Mouse (Mus musculus) heart, adult 18-20 months (tissue): ENCODE results near the gene Siva1. TPM values are rescaled to one million over a fixed set of nuclear protein-coding genes. Genes with fewer than 3 reads are reported as not detected.

Source experiments
- DNase-seq, 2 experiments: peaks; one replicate each; pipeline ENCODE4 v3.0.0; 2021 to 2022; ENCODE audit warnings: mixed read lengths in 1 of 2
- total RNA-seq, 2 experiments: library from RNA; stranded (reverse); gene quantifications; 2 replicates each; pipeline ENCODE4 v1.2.3; 2021

Siva1 gene
- total RNA-seq, 2 experiments from 2014 or later: 31.7 to 35.2 TPM

GRCm38 (mm10) chr12:112621900-112622299 is 22.6 kb upstream of the Siva1 start:
- DNase-seq: no peak

DNA sequence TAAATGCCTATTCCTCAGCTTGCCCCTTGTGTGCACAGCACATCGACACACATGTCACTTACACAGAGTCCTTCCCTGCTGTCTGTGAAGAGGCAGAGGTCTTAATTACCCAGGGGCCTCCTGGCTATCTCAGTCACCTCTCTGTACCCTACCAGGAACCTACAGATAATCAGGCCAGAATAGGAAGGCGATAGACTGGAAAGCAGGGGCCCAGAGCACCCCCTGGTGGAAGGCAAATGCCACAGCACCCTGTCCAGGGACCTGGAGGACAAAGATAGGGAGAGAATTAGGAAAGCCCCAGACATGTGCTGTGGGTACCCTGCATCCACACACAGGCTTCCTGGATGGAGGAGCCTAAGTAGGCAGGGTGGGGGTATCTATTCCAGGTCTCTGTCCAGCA is 20.7 kb upstream of the Siva1 start:
- DNase-seq: peak; percentile 60 to 85

DNA sequence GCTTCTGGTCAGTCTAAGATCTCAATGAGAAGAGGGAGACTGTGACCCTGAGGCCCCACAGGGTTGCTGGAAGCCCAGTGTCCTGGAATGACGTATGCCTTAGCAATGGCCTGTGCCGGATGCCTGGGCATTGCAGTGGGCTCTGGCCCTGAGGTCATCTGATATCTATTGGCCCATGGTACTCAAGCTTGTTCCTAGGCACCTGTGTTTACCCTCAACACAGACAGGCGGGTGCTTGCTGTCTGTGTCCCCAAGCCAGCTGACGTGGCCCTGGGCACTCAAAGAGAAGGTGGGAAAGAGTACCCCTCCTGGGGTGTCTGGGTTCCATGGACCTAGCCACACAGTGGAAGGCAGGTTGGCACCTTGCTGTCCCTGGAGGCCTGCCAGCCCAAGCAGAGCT is 18.8 kb upstream of the Siva1 start:
- peak in 1 of 2 experiments; percentile 22 for DNase-seq

GRCm38 (mm10) chr12:112626455-112626854 is 18.0 kb upstream of the Siva1 start:
- DNase-seq: peak in 1 of 2 experiments; percentile 10

- DNase-seq: no peak
These were observed 17.2 kb upstream of the Siva1 start for GRCm38 (mm10) chr12:112627097-112627881.

GRCm38 (mm10) chr12:112628197-112628596 is 16.3 kb upstream of the Siva1 start:
- DNase-seq: no peak

- DNase-seq: peak; percentile 77 to 83
These were observed 15.4 kb upstream of the Siva1 start for GRCm38 (mm10) chr12:112628928-112629721.

DNA sequence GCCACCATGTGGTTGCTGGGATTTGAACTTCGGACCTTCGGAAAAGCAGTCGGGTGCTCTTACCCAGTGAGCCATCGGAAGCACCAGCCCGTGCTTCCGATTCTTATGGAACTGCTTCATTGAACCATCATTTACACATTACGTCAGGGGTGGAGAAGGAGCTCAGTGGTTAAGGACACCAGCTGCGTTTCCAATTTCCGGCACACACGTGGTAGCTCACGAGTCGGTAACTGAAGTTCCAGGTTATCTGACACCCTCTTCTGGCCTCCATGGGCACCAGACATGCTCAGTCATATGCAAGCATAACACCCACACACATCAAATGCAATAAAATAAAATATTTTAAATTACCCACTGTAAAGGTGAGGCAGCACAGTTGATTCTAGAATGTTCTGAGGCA is 14.4 kb upstream of the Siva1 start:
- no peak for DNase-seq

DNA sequence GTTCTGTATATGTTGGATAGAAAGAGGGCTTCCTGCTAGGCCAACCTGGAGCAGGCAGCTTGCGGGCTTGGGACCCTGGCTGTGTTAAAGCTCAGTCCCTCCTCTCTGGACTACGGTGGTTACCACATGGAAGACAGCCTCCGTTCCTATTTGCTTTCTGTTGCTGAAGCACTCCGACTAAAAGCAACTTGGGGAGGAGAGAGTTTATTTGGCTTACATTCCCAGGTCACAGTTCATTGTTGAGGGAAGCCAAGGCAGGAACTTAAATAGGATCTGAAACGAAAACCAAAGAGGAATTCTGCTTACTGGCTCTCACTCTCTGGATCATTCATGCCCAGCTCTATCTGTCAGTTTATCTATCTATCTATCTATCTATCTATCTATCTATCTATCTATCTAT is 13.7 kb upstream of the Siva1 start:
- DNase-seq: no peak

GRCm38 (mm10) chr12:112631472-112631871 is 13.0 kb upstream of the Siva1 start:
- DNase-seq: no peak

DNA sequence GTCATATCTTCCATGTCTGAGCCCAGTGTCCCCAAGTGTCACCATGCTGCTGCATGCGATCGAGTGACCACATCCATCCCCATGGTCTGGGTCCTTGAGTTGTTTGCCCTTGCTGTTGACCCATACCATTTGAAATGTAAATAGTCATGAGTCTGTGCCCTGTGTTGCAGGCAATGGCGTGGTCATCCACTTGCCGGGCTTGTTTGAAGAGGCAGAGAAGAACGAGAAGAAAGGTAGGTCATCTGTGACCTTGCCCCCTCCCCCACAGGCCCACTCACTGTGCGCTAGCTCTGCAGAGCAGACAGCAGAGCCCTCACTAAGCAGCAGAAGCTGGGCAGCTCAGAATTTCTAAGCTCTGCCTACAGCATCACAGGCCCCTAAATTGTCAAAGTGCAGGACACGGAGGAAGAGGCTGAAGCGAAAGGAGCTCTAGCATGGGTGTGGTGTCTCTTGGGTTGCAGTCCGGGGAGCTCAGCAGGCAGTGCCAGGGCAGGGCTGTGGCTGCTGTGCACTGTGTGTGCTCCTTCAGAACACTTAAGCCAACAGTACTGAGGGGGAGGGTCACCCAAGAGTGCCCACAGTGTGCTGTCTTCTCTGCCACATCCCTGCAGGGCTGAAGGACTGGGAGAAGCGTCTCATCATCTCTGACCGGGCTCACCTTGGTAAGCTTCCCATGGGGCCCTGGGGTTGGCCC is 12.2 kb upstream of the Siva1 start:
- DNase-seq: no peak

GRCm38 (mm10) chr12:112632907-112633306 is 11.6 kb upstream of the Siva1 start:
- DNase-seq: peak in 1 of 2 experiments; percentile 64

DNA sequence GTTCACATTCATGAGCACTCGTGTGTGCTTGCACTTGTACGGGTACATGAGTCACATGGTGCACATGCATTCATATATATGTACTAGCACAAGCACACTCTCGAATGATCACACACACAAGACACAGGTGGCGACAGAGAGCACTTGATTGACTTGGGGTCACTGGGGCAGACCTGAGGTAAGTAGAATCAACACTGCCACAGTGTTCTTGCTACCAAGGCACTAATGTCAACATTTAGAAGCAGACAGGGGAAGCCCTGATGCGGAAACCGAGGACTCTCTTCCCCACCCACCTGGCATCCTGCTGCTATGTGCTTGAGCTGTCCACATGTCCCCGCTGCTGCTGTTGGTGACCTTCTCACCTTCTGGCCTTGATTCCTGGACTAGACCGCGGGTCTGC is 10.8 kb upstream of the Siva1 start:
- no peak for DNase-seq

GRCm38 (mm10) chr12:112639526-112639925 is 5.0 kb upstream of the Siva1 start:
- no peak for DNase-seq

GRCm38 (mm10) chr12:112643126-112643525 is 1.4 kb upstream of the Siva1 start:
- no peak for DNase-seq

GRCm38 (mm10) chr12:112644855-112645506 is 502 bp downstream of the Siva1 start:
- peak in 1 of 2 experiments; percentile 30 for DNase-seq

DNA sequence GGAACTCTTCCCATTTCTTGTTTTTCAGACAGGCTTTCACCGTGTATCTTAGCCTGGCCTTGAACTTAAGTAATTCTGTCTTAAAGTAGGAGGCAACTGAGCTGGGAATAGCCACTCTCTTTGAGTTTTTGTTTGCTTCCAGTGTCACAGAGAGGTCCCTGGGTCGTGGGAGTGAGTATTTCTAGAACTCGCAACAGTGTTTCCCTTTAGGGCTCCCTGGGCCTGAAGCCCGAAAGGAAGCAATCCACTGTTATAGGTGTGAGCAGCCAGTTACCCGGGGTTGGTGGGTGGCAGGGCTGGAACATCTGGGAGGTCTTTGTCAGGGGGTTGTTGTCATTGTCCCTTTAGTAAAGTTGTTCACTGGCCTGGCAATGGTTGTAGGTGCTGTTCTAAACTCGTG is 1.7 kb downstream of the Siva1 start:
- DNase-seq: no peak

DNA sequence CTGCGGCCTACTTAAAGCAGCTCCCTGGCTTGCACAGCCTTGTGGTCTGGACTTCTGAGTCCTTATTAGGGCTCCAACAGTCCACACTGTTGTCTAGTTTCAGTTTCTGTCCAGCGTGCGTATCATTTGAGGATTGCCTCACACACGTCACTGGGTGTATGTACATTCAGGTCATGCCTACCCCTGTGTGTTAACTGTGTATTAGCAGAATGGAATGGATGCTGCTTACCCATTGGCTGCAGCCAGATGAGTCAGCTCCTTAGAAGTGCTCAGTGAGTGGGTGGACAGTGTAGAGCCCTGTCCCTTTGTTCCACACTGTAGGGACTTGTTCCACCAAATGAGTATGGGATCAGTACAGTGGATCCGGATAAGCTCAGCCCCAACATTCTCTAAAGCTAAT is 3.6 kb downstream of the Siva1 start:
- DNase-seq: no peak

DNA sequence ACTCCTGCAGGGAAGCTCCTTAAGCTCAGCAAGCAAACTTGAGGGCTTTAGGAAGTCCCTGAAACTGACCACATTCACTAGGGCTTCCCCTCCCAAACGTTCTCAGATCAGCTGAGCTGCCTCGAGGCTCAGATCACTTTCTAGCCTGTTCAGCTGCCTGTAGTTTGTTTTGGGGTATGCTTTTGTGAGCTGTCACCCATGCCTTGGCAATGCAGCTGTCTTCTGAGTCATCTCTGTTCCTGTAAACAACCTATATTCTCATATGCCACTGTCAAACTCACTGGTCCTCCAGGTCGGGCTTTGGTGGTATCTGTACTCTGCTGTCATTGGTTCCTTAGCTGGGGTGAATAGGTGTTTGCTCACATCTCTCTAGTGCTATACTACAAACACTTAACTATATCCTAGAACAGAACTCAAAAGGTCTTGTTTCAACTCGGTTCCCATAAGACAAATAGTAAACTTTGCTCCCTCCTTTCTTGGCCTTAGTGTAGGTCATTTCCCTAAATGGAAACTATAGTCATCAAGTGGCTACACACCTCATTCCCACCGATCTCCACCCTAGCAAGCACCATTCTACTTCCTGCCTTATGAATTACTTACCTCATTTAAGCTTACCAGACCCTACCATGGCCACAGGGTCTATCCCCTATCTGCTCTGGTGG is 7.4 kb downstream of the Siva1 start:
- DNase-seq: no peak

- peak; percentile 88 to 95 for DNase-seq
These were observed 8.8 kb downstream of the Siva1 start for GRCm38 (mm10) chr12:112653157-112653824.

GRCm38 (mm10) chr12:112654076-112654475 is 9.6 kb downstream of the Siva1 start:
- no peak for DNase-seq
